Mouse (Mus musculus): ENCODE data around the gene Gcc1. TPM values are rescaled to one million over a fixed set of nuclear protein-coding genes. Genes with fewer than 3 reads are reported as not detected.

Gene Gcc1
- total and polyA plus RNA-seq, 3 experiments: 9.0 to 9.2 TPM; not detected in 1

- TF ChIP-seq USF1 (IDR thresholded peaks at IDR 0.05; ENCODE audit: low read depth, low read length): 0 out of 2 replicates have a peak, but pooled peaks have one; percentile 41
- TF ChIP-seq TCF12 (IDR thresholded peaks at IDR 0.05; ENCODE audit: low read depth, low read length): peak; percentile 63
- peak; percentile 73 for TF ChIP-seq SMC3 (IDR thresholded peaks at IDR 0.05; ENCODE audit: low read depth, low read length)
Measured at GRCm38 (mm10) chr6:28421469-28422000, 6.7 kb downstream of the Gcc1 start (continued).

GRCm38 (mm10) chr6:28420865-28421264 lies 7.3 kb downstream of the Gcc1 start:
- no peaks in the 10 kb centered on the region for H3K9me3 ChIP-seq (replicated peaks; ENCODE audit: insufficient read depth, low read length)
- peaks cover 2 to 32% of the 10 kb centered on the region in 2 experiments for H3K4me1 ChIP-seq (ENCODE audit: control insufficient read depth in 1 of 2, insufficient read depth in 2 of 2, low read length in 2 of 2)
- H3K4me3 ChIP-seq (ENCODE audit: control insufficient read depth in 1 of 2, insufficient read depth in 1 of 2, low read depth in 2 of 2, low read length in 2 of 2): peak overlapping the region; percentile 82 to 89
- H3K79me2 ChIP-seq (ENCODE audit: control insufficient read depth, insufficient read depth, low read length, poor library complexity): peaks cover 13% of the 10 kb centered on the region
- TF ChIP-seq EP300 (IDR thresholded peaks at IDR 0.05; ENCODE audit: low read depth in 1 of 2, low read length in 2 of 2) (no peak), POLR2AphosphoS5 (IDR thresholded peaks at IDR 0.05; ENCODE audit: borderline replicate concordance, low read depth, low read length) (no peak), MYC (IDR thresholded peaks at IDR 0.05; ENCODE audit: low read depth, low read length) (no peak), HCFC1 (IDR thresholded peaks at IDR 0.05; ENCODE audit: low read depth, low read length) (no peak), E2F4 (IDR thresholded peaks at IDR 0.05; ENCODE audit: borderline replicate concordance, low read depth, low read length) (no peak)
- no peak for DNase-seq (ENCODE audit: low read depth, low spot score)
- H3K27me3 ChIP-seq (ENCODE audit: control insufficient read depth in 1 of 2, insufficient read depth in 2 of 2, low read length in 2 of 2): no peaks in the 10 kb centered on the region
- peak overlapping the region; percentile 75 for H3K9ac ChIP-seq (ENCODE audit: control insufficient read depth, low read depth, low read length, poor library complexity, severe bottlenecking)
- H3K27ac ChIP-seq (ENCODE audit: control insufficient read depth, low read depth, low read length): no peak overlapping the region
- peaks cover 0 to 17% of the 10 kb centered on the region in 2 experiments; a peak in 3 of 4 replicates for H3K36me3 ChIP-seq (ENCODE audit: control insufficient read depth in 1 of 2, insufficient read depth in 2 of 2, low read length in 2 of 2)

DNA sequence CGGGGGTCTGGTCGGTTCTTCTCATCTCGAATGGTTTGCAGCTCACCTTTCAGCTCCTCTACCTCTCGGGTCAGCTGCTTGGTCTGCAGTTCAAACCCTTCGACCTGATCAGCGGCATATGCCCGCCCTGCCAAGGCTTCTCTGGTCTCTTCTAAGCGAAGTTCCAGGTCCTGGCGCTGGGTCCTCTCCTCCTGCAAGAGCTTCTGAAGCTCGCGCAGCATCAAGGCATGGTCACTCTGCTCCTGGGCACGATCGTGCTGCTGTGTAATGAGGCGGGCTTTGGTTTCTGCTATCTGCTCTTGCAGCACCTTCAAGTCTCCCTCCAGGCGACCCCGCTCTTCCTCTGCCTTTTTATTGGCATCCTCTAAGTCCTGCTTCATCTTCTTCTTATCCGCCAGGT lies 7.8 kb downstream of the Gcc1 start:
- H3K79me2 ChIP-seq (ENCODE audit: control insufficient read depth, insufficient read depth, low read length, poor library complexity): peaks cover 13% of the 10 kb centered on the region
- H3K4me1 ChIP-seq (ENCODE audit: control insufficient read depth in 1 of 2, insufficient read depth in 2 of 2, low read length in 2 of 2): peaks cover 2 to 32% of the 10 kb centered on the region in 2 experiments
- peak; percentile 37 for DNase-seq (ENCODE audit: low read depth, low spot score)
- no peak overlapping the region for H3K27ac ChIP-seq (ENCODE audit: control insufficient read depth, low read depth, low read length)
- H3K9me3 ChIP-seq (replicated peaks; ENCODE audit: insufficient read depth, low read length): no peaks in the 10 kb centered on the region
- TF ChIP-seq BHLHE40 (IDR thresholded peaks at IDR 0.05; ENCODE audit: borderline replicate concordance, low read depth, low read length) (no peak), EP300 (IDR thresholded peaks at IDR 0.05; ENCODE audit: low read depth in 1 of 2, low read length in 2 of 2) (no peak), JUND (IDR thresholded peaks at IDR 0.05; ENCODE audit: low read depth, low read length) (no peak), ZKSCAN1 (IDR thresholded peaks at IDR 0.05; ENCODE audit: low read depth, low read length) (no peak), ETS1 (IDR thresholded peaks at IDR 0.05; ENCODE audit: low read depth, low read length) (no peak), ZMIZ1 (IDR thresholded peaks at IDR 0.05; ENCODE audit: low read depth, low read length) (no peak)
- H3K27me3 ChIP-seq (ENCODE audit: control insufficient read depth in 1 of 2, insufficient read depth in 2 of 2, low read length in 2 of 2): no peaks in the 10 kb centered on the region
- peaks cover 0 to 17% of the 10 kb centered on the region in 2 experiments; a peak in 3 of 4 replicates for H3K36me3 ChIP-seq (ENCODE audit: control insufficient read depth in 1 of 2, insufficient read depth in 2 of 2, low read length in 2 of 2)
- peak overlapping the region; percentile 75 for H3K9ac ChIP-seq (ENCODE audit: control insufficient read depth, low read depth, low read length, poor library complexity, severe bottlenecking)
- H3K4me3 ChIP-seq (ENCODE audit: control insufficient read depth in 1 of 2, insufficient read depth in 1 of 2, low read depth in 2 of 2, low read length in 2 of 2): peak overlapping the region; percentile 82 to 89

Measured in MEL (cell line).